Mouse (Mus musculus): Measurements from ENCODE around the gene Edn2.

Edn2 gene

GRCm38 (mm10) chr4:120200551-120201266 is 39.7 kb downstream of the Edn2 start:
- no peak for DNase-seq (ENCODE audit: extremely low spot score, low read depth, low spot score)

- no peak for DNase-seq (ENCODE audit: extremely low spot score, low read depth, low spot score)
These were observed 43.4 kb downstream of the Edn2 start for GRCm38 (mm10) chr4:120204357-120204942.

- no peak for DNase-seq (ENCODE audit: extremely low spot score, low read depth, low spot score)
These were observed 45.5 kb downstream of the Edn2 start for GRCm38 (mm10) chr4:120206471-120206891.

GRCm38 (mm10) chr4:120212080-120212479 is 51.1 kb downstream of the Edn2 start:
- no peak for DNase-seq (ENCODE audit: extremely low spot score, low read depth, low spot score)

- no peak for DNase-seq (ENCODE audit: extremely low spot score, low read depth, low spot score)
These were observed 51.8 kb downstream of the Edn2 start for GRCm38 (mm10) chr4:120212812-120213211.

- no peak for DNase-seq (ENCODE audit: extremely low spot score, low read depth, low spot score)
These were observed 55.0 kb downstream of the Edn2 start for GRCm38 (mm10) chr4:120215915-120216591.

GRCm38 (mm10) chr4:120216883-120217282 is 55.9 kb downstream of the Edn2 start:
- DNase-seq (ENCODE audit: extremely low spot score, low read depth, low spot score): no peak
